ENCODE assay signal across 8 mouse cellular contexts in genomic region chr10:115097163-115097562, GRCm38 (mm10).
A peak's percentile ranks its signal among the peaks of the same experiment; 100 is the strongest.
DNase-seq lines count a peak whose midpoint lies in the region; ATAC-seq and TF ChIP-seq lines count a peak whose summit lies in the region.

No protein-coding gene starts in this region.

- no peaks in the 10 kb centered on the region for H3K9me3 ChIP-seq in heart, embryonic 12.5 days (replicated peaks)
- no peaks in the 10 kb centered on the region for H3K9me3 ChIP-seq in forebrain, postnatal 0 days (ENCODE audit: low read length)
- H3K9me3 ChIP-seq in midbrain, embryonic 14.5 days (ENCODE audit: control insufficient read depth, low read length), result no peaks in the 10 kb centered on the region

- H3K27me3 ChIP-seq in heart, adult 2 months (ENCODE audit: control insufficient read depth, insufficient read depth, low read length), result no peaks in the 10 kb centered on the region
- H3K27me3 ChIP-seq in heart, embryonic 12.5 days (replicated peaks), result no peaks in the 10 kb centered on the region
- no peaks in the 10 kb centered on the region for H3K27me3 ChIP-seq in forebrain, postnatal 0 days (ENCODE audit: insufficient read depth, low read length)
- H3K27me3 ChIP-seq in midbrain, embryonic 14.5 days (ENCODE audit: control insufficient read depth, insufficient read depth, low read length), result no peaks in the 10 kb centered on the region

- WGBS in heart, adult 2 months, result 17% methylated on average over 5 of the region's 5 CpGs
- WGBS in heart, embryonic 12.5 days, result 18% methylated on average over 5 of the region's 5 CpGs
- 4% methylated on average over 5 of the region's 5 CpGs for WGBS in forebrain, postnatal 0 days
- WGBS in midbrain, embryonic 14.5 days, result 12% methylated on average over 5 of the region's 5 CpGs

- no peak for TF ChIP-seq POLR2A in heart, adult 2 months (IDR thresholded peaks at IDR 0.05; ENCODE audit: insufficient read depth, low read depth, low read length)

- no peak overlapping the region for H3K9ac ChIP-seq in heart, adult 2 months (ENCODE audit: low read depth, low read length)
- H3K9ac ChIP-seq in heart, embryonic 12.5 days, result no peak overlapping the region
- H3K9ac ChIP-seq in forebrain, postnatal 0 days, result no peak overlapping the region
- H3K9ac ChIP-seq in midbrain, embryonic 14.5 days (replicated peaks; ENCODE audit: low read length), result no peak overlapping the region

- H3K79me2 ChIP-seq in heart, adult 2 months (replicated peaks; ENCODE audit: control insufficient read depth, insufficient read depth, low read length), result no peaks in the 10 kb centered on the region

- H3K27ac ChIP-seq in heart, adult 2 months, result no peak overlapping the region
- H3K27ac ChIP-seq in heart, embryonic 12.5 days (ENCODE audit: poor library complexity, severe bottlenecking), result no peak overlapping the region
- no peak overlapping the region for H3K27ac ChIP-seq in forebrain, postnatal 0 days (ENCODE audit: low read depth, low read length)
- H3K27ac ChIP-seq in midbrain, embryonic 14.5 days (replicated peaks; ENCODE audit: low read depth, low read length), result no peak overlapping the region

- H3K4me3 ChIP-seq in heart, adult 2 months, result no peak overlapping the region
- no peak overlapping the region for H3K4me3 ChIP-seq in heart, embryonic 12.5 days
- H3K4me3 ChIP-seq in forebrain, postnatal 0 days (ENCODE audit: low read depth, low read length), result no peak overlapping the region
- no peak overlapping the region for H3K4me3 ChIP-seq in midbrain, embryonic 14.5 days (replicated peaks; ENCODE audit: low read depth, low read length)

- TF ChIP-seq EP300 in heart, adult 2 months (IDR thresholded peaks at IDR 0.05; ENCODE audit: insufficient read depth, low read depth, low read length), result no peak

- TF ChIP-seq CTCF in heart, adult 2 months (IDR thresholded peaks at IDR 0.05), result peak; percentile 76
- TF ChIP-seq CTCF in forebrain, postnatal 0 days (IDR thresholded peaks at IDR 0.05; ENCODE audit: low read depth), result peak; percentile 92

- H3K4me1 ChIP-seq in heart, adult 2 months (ENCODE audit: control insufficient read depth, insufficient read depth, low read length), result no peaks in the 10 kb centered on the region
- no peaks in the 10 kb centered on the region for H3K4me1 ChIP-seq in heart, embryonic 12.5 days (replicated peaks)
- H3K4me1 ChIP-seq in forebrain, postnatal 0 days (ENCODE audit: insufficient read depth), result no peaks in the 10 kb centered on the region
- H3K4me1 ChIP-seq in midbrain, embryonic 14.5 days (ENCODE audit: control insufficient read depth, insufficient read depth, low read length), result no peaks in the 10 kb centered on the region

- ATAC-seq in heart, embryonic 12.5 days (ENCODE audit: insufficient number of reproducible peaks, low FRiP score), result no peak
- peak; percentile 80 for ATAC-seq in cerebellum, adult (ENCODE audit: insufficient number of reproducible peaks, low FRiP score, low TSS enrichment)
- peak; percentile 91 for ATAC-seq in forebrain, postnatal 0 days
- peak; percentile 79; the same call in 1 of the 2 replicates for ATAC-seq in midbrain, embryonic 14.5 days (ENCODE audit: low FRiP score, low TSS enrichment)
- no peak for ATAC-seq in activated CD4-positive, CD25-positive, alpha-beta regulatory T cell, adult 4 months

- intact Hi-C loops in heart, adult 2 months (cut with DNase I), result no loop called here
- intact Hi-C loops in left cerebral cortex, postnatal 10 days (cut with DNase I), result loop anchor here (5.0 kb wide), 1 partner anchor 295 kb away; the partner anchor contains the start of gene Trhde

- H3K4me2 ChIP-seq in heart, embryonic 12.5 days, result no peak overlapping the region
- H3K4me2 ChIP-seq in forebrain, postnatal 0 days (ENCODE audit: low read depth), result no peak overlapping the region
- no peak overlapping the region for H3K4me2 ChIP-seq in midbrain, embryonic 14.5 days (ENCODE audit: low read length)

- H3K36me3 ChIP-seq in heart, adult 2 months (ENCODE audit: control insufficient read depth, insufficient read depth, low read length), result no peaks in the 10 kb centered on the region
- H3K36me3 ChIP-seq in heart, embryonic 12.5 days, result no peaks in the 10 kb centered on the region
- H3K36me3 ChIP-seq in forebrain, postnatal 0 days (ENCODE audit: insufficient read depth), result no peaks in the 10 kb centered on the region
- no peaks in the 10 kb centered on the region for H3K36me3 ChIP-seq in midbrain, embryonic 14.5 days (ENCODE audit: control insufficient read depth, insufficient read depth, low read length)

- DNase-seq in heart, adult 2 months, result no peak
- DNase-seq in forebrain, postnatal 0 days, result peak; percentile 89
- peak; percentile 8 for DNase-seq in kidney, adult 11 months
- DNase-seq in left cerebral cortex, postnatal 10 days (ENCODE audit: extremely low spot score in 1 of 2, low spot score in 2 of 2), result peak; percentile 37 to 69
- DNase-seq in midbrain, embryonic 14.5 days, result peak; percentile 88

Comparison
In these comparisons a context has a peak if more than half of its experiments do, and no peak if none do; other contexts are left out.
1. DNase-seq: peak in forebrain, postnatal 0 days (single experiment), kidney, adult 11 months (single experiment), left cerebral cortex, postnatal 10 days (2 of 2) and midbrain, embryonic 14.5 days (single experiment); none in heart, adult 2 months (0 of 2).
2. ATAC-seq: peak in cerebellum, adult (single experiment), forebrain, postnatal 0 days (single experiment) and midbrain, embryonic 14.5 days (single experiment); none in heart, embryonic 12.5 days (single experiment) and activated CD4-positive, CD25-positive, alpha-beta regulatory T cell, adult 4 months (single experiment).